Mouse (Mus musculus) embryonic facial prominence, embryonic 11.5 days (tissue): Measurements from ENCODE around the gene Ubl5. TPM values are rescaled to one million over a fixed set of nuclear protein-coding genes. Genes with fewer than 3 reads are reported as not detected.
A peak's percentile ranks its signal among the peaks of the same experiment; 100 is the strongest.

Experiments used
- ATAC-seq: fragments of 200-750 bp; cut with Nextera tagmentation; replicated peaks from 2 replicates; pipeline ENCODE4 v1.8.0; 2017; ENCODE audit warnings: low read depth; ENCODE audit not compliant: insufficient number of reproducible peaks, low FRiP score, low TSS enrichment
- DNase-seq: peaks from one replicate; pipeline ENCODE4 v3.0.0-alpha.2; 2015; ENCODE audit warnings: low spot score
- H3K27ac ChIP-seq: fragments of 300-500 bp; sonication (generic); replicated peaks from 2 replicates; pipeline ENCODE4 v1.5.1; 2014; ENCODE audit warnings: mild to moderate bottlenecking, low read depth, low read length, control low read depth
- H3K27me3 ChIP-seq: fragments of 300-500 bp; sonication (generic); 2 replicates; pipeline ENCODE4 v1.6.1; 2014; ENCODE audit warnings: mild to moderate bottlenecking, low read length, moderate library complexity, mixed read lengths; ENCODE audit not compliant: control insufficient read depth, insufficient read depth
- H3K36me3 ChIP-seq: fragments of 300-500 bp; sonication (generic); replicated peaks from 2 replicates; pipeline ENCODE4 v1.6.1; 2014; ENCODE audit warnings: low read depth, mild to moderate bottlenecking, low read length, moderate library complexity, mixed read lengths; ENCODE audit not compliant: control insufficient read depth, insufficient read depth
- H3K4me1 ChIP-seq: fragments of 300-500 bp; sonication (generic); 2 replicates; pipeline ENCODE4 v1.6.1; 2014; ENCODE audit warnings: low read length, mixed read lengths; ENCODE audit not compliant: control insufficient read depth, insufficient read depth
- H3K4me2 ChIP-seq: fragments of 300-500 bp; sonication (generic); 2 replicates; pipeline ENCODE4 v1.6.1; 2014; ENCODE audit warnings: low read depth, mild to moderate bottlenecking, control low read depth, low read length, moderate library complexity
- H3K4me3 ChIP-seq: fragments of 300-500 bp; sonication (generic); 2 replicates; pipeline ENCODE4 v1.5.1; 2014; ENCODE audit warnings: low read depth, low read length, control low read depth
- H3K9ac ChIP-seq: fragments of 300-500 bp; sonication (generic); replicated peaks from 2 replicates; pipeline ENCODE4 v1.6.1; 2014; ENCODE audit warnings: mild to moderate bottlenecking, control low read depth, low read length
- H3K9me3 ChIP-seq: fragments of 300-500 bp; sonication (generic); replicated peaks from 2 replicates; pipeline ENCODE4 v1.6.1; 2016; ENCODE audit warnings: mild to moderate bottlenecking, low read length, inconsistent platforms, mixed read lengths; ENCODE audit not compliant: control insufficient read depth
- WGBS: fragments of 180-500 bp; shearing (Covaris S2); extraction: QIAGEN DNeasy Blood & Tissue Kit; methylation state at CpG from one replicate; pipeline ENCODE4 v1.1.7; 2014; 5-methylcytosine and 5-hydroxymethylcytosine counted together
- polyA plus RNA-seq: library from polyadenylated mRNA; unstranded; fragments of >200 nt; fragmentation: Nextera tagmentation; extraction: Ambion mirVana; gene quantifications from 2 replicates; pipeline ENCODE4 v1.2.1, GENCODE M21; 2014

Gene Ubl5
- polyA plus RNA-seq, result 417 and 447 TPM in 2 replicates

DNA sequence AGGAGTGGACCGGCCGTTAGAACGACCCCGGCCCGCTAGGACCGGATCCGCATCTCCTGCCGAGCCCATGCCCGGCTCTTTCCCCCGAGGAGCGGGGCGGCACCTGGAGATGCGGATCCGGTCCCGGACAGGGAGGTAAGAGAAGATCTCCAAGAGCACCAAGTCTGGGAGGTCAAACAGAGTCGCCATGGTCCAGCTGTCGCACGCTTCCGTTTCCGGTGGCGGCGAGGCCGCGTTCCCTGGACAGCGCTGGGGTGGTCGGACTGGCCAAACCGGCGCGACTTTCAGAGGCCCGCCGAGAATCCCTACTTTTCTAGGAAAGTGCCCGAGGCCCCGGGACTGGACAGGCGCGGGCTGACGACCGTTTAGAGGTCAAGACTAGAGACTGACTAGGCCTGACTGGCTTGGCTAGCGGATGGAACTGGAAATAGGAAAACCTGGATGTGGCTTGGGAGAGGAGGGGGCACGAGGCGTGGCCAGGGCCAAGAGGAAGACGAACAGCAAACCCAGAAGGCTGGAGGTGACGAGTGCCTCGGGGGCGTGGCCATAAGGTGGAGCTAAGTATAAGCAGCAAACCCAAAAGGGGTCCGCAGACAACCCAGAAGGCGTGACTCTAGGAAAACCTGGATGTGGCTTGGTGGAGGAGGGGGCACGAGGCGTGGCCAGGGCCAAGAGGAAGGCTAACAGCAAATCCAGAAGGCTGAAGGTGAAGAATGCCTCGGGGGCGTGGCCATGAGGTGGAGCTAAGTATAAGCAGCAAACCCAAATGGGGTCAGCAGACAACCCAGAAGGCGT lies at the start of gene Ubl5:
Gene Ubl5 (plus strand): TSS at position 778 of the 795 bp plus-strand sequence.
- peak within 1 kb of the TSS; percentile 92 for H3K4me2 ChIP-seq
- peak; percentile 98 for DNase-seq
- H3K4me3 ChIP-seq, result peak within 1 kb of the TSS; percentile 83
- H3K27ac ChIP-seq, result peak within 1 kb of the TSS; percentile 81
- H3K9ac ChIP-seq, result peak within 1 kb of the TSS; percentile 83
- no peaks in the 10 kb centered on the region for H3K27me3 ChIP-seq
- peaks cover 3% of the 10 kb centered on the region; the same call in 1 of the 2 replicates for H3K4me1 ChIP-seq
- ATAC-seq, result peak; percentile 91
- under 1% methylated on average over 51 of the region's 51 CpGs for WGBS
- H3K9me3 ChIP-seq, result no peaks in the 10 kb centered on the region
- peaks cover 4% of the 10 kb centered on the region for H3K36me3 ChIP-seq

DNA sequence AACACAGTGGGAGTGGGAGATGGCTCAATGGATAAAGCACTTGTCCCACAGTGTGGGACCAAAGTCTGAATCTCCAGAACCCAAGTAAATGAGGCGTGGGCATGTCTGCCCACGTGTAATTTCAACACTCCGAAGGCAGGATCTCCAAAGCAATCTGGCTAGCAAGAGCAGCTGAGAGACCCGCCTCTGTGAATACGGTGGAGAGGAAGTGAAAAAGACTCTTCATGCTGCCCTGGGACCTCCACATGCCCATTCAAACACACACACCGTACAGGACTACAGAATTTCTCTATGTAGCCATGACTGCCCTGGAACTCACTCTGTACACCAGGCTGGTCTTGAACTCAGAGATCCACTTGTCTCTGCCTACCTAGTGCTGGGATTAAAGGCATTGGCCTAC lies 41.4 kb upstream of the Ubl5 start:
- Histone ChIP-seq H3K9ac (no peak overlapping the region), H3K36me3 (no peaks in the 10 kb centered on the region), H3K4me2 (no peak overlapping the region), H3K27ac (no peak overlapping the region), H3K9me3 (no peaks in the 10 kb centered on the region), H3K4me3 (no peak overlapping the region), H3K27me3 (no peaks in the 10 kb centered on the region), H3K4me1 (no peaks in the 10 kb centered on the region)
- ATAC-seq (no peak), DNase-seq (no peak)
- WGBS, result 81% methylated on average over 6 of the region's 6 CpGs

DNA sequence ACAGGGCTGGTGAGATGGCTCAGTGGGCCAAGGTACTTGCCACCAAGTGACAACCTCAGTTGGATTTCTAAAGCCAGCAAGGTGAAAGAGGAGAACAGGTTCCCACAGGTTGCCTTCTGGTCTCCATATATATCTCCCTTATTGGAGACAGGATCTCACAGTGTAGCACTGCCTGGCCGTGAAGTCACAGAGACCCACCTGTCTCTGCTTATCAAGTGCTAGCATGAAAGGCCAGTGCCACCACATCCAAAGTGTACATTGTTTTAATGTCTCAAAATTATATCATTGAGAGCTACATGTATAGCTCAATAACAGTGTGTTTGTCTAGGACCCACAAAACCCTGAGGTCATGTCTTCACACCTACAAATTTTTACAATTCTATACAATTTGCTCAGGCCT lies 36.4 kb upstream of the Ubl5 start:
- H3K27ac ChIP-seq, result no peak overlapping the region
- no peak overlapping the region for H3K4me2 ChIP-seq
- H3K4me1 ChIP-seq, result no peaks in the 10 kb centered on the region
- ATAC-seq, result no peak
- H3K27me3 ChIP-seq, result no peaks in the 10 kb centered on the region
- DNase-seq, result no peak
- H3K36me3 ChIP-seq, result no peaks in the 10 kb centered on the region; the same call in 1 of the 2 replicates
- no peak overlapping the region for H3K4me3 ChIP-seq
- H3K9ac ChIP-seq, result no peak overlapping the region
- no peaks in the 10 kb centered on the region for H3K9me3 ChIP-seq
- WGBS, result 87% methylated on average over 1 of the region's 1 CpGs

- Histone ChIP-seq H3K4me3 (peak overlapping the region; percentile 77), H3K27me3 (no peaks in the 10 kb centered on the region), H3K27ac (peak overlapping the region; percentile 86), H3K4me1 (no peaks in the 10 kb centered on the region), H3K9ac (peak overlapping the region; percentile 92), H3K36me3 (no peaks in the 10 kb centered on the region; the same call in 1 of the 2 replicates), H3K4me2 (peak overlapping the region; percentile 65), H3K9me3 (no peaks in the 10 kb centered on the region)
- ATAC-seq (peak; percentile 78), DNase-seq (peak; percentile 94)
- under 1% methylated on average over 57 of the region's 57 CpGs for WGBS
Observed at GRCm38 (mm10) chr9:20607100-20607974, 35.3 kb upstream of the Ubl5 start.

DNA sequence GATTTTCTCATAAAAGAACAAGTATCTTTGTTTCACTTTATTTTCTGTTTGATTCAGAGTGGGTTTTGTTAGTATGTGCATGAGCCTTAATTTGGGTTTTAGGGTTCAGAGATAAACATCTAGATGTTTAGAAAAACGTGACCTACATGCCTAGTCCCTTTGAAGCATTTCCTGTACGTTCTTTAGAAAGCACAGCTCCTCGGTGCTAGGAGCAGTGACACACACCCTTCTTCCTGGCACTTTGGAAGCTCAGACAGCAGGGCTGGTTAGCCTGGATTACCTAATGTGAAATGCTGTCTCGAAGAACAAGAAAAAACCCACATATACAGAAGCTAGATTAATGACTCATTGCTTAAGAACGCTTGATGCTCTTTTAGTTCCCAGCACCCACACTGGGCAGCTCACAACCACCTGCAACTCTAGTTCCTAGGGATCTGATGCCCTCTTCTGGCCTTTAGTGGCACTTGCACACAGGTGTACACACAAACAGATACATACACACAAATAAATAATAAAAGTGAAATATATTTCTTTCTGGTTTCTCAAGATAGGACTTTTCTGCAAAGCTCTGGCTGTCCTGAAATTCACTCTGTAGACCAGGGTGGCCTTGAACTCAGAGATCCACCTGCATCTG lies 32.7 kb upstream of the Ubl5 start:
- H3K36me3 ChIP-seq, result no peaks in the 10 kb centered on the region; the same call in 1 of the 2 replicates
- no peaks in the 10 kb centered on the region for H3K4me1 ChIP-seq
- H3K27me3 ChIP-seq, result no peaks in the 10 kb centered on the region
- DNase-seq, result no peak
- no peak overlapping the region for H3K4me3 ChIP-seq
- WGBS, result 88% methylated on average over 5 of the region's 5 CpGs
- H3K9me3 ChIP-seq, result no peaks in the 10 kb centered on the region
- no peak for ATAC-seq
- H3K27ac ChIP-seq, result no peak overlapping the region
- no peak overlapping the region for H3K4me2 ChIP-seq
- H3K9ac ChIP-seq, result no peak overlapping the region

- no peak for DNase-seq
- no peaks in the 10 kb centered on the region for H3K4me1 ChIP-seq
- H3K4me3 ChIP-seq, result no peak overlapping the region
Observed at GRCm38 (mm10) chr9:20611976-20612375, 30.7 kb upstream of the Ubl5 start.

GRCm38 (mm10) chr9:20616685-20617084 lies 26.0 kb upstream of the Ubl5 start:
- H3K27ac ChIP-seq, result no peak overlapping the region
- DNase-seq (no peak), ATAC-seq (no peak)
- no peaks in the 10 kb centered on the region for H3K4me1 ChIP-seq
- no peaks in the 10 kb centered on the region for H3K9me3 ChIP-seq
- no peaks in the 10 kb centered on the region for H3K36me3 ChIP-seq
- no peak overlapping the region for H3K9ac ChIP-seq
- WGBS, result 87% methylated on average over 2 of the region's 2 CpGs
- no peak overlapping the region for H3K4me3 ChIP-seq
- H3K4me2 ChIP-seq, result no peak overlapping the region
- H3K27me3 ChIP-seq, result no peaks in the 10 kb centered on the region

More at GRCm38 (mm10) chr9:20611976-20612375, 30.7 kb upstream of the Ubl5 start:
- H3K27ac ChIP-seq, result no peak overlapping the region
- ATAC-seq, result no peak
- H3K9ac ChIP-seq, result no peak overlapping the region
- no peaks in the 10 kb centered on the region; the same call in 1 of the 2 replicates for H3K36me3 ChIP-seq
- no peaks in the 10 kb centered on the region for H3K9me3 ChIP-seq
- 83% methylated on average over 5 of the region's 5 CpGs for WGBS
- H3K4me2 ChIP-seq, result no peak overlapping the region
- no peaks in the 10 kb centered on the region for H3K27me3 ChIP-seq
